Mouse (Mus musculus) embryonic facial prominence, embryonic 13.5 days (tissue): ENCODE data around the gene Foxk1. TPM values are rescaled to one million over a fixed set of nuclear protein-coding genes. Genes with fewer than 3 reads are reported as not detected.

Experiments used
- ATAC-seq: fragments of 200-750 bp; cut with Nextera tagmentation; 2 replicates; pipeline ENCODE4 v1.8.0; 2017; ENCODE audit warnings: low read depth; ENCODE audit not compliant: insufficient number of reproducible peaks, insufficient read depth, low FRiP score, low TSS enrichment
- H3K27ac ChIP-seq: fragments of 300-500 bp; sonication (generic); 2 replicates; pipeline ENCODE4 v1.5.1; 2015; ENCODE audit warnings: moderate library complexity, mild to moderate bottlenecking, inconsistent platforms
- H3K27me3 ChIP-seq: fragments of 300-500 bp; sonication (generic); 2 replicates; pipeline ENCODE4 v1.6.1; 2015; ENCODE audit warnings: mild to moderate bottlenecking, inconsistent platforms
- H3K36me3 ChIP-seq: fragments of 300-500 bp; sonication (generic); 2 replicates; pipeline ENCODE4 v1.6.1; 2015; ENCODE audit warnings: mild to moderate bottlenecking, inconsistent platforms
- H3K4me1 ChIP-seq: fragments of 300-500 bp; sonication (generic); 2 replicates; pipeline ENCODE4 v1.6.1; 2015; ENCODE audit warnings: inconsistent platforms
- H3K4me2 ChIP-seq: fragments of 300-500 bp; sonication (generic); 2 replicates; pipeline ENCODE4 v1.6.1; 2015; ENCODE audit warnings: moderate library complexity, mild to moderate bottlenecking, inconsistent platforms
- H3K4me3 ChIP-seq: fragments of 300-500 bp; sonication (generic); 2 replicates; pipeline ENCODE4 v1.5.1; 2015; ENCODE audit warnings: mild to moderate bottlenecking, inconsistent platforms
- H3K9ac ChIP-seq: fragments of 300-500 bp; sonication (generic); 2 replicates; pipeline ENCODE4 v1.6.1; 2015; ENCODE audit warnings: mild to moderate bottlenecking, inconsistent platforms
- H3K9me3 ChIP-seq: fragments of 300-500 bp; sonication (generic); 2 replicates; pipeline ENCODE4 v1.6.1; 2016; ENCODE audit warnings: inconsistent platforms
- WGBS: fragments of 180-500 bp; shearing (Covaris S2); methylation state at CpG from one replicate; pipeline ENCODE4 v1.1.7; 2015; ENCODE audit warnings: mixed read lengths; 5-methylcytosine and 5-hydroxymethylcytosine counted together
- polyA plus RNA-seq: library from polyadenylated mRNA; unstranded; fragments of >200 nt; fragmentation: Nextera tagmentation; extraction: Ambion mirVana; gene quantifications from 2 replicates; pipeline ENCODE4 v1.2.1, GENCODE M21; 2015

Foxk1 gene
- 5.0 and 6.3 TPM in 2 replicates for polyA plus RNA-seq

- peak within 1 kb of the TSS; percentile 99 for H3K4me3 ChIP-seq
- H3K36me3 ChIP-seq, result peaks cover 7% of the 10 kb centered on the region; the same call in 1 of the 2 replicates
- ATAC-seq, result peak; percentile 86
- H3K9ac ChIP-seq, result peak within 1 kb of the TSS; percentile 98
- H3K4me1 ChIP-seq, result peaks cover 47% of the 10 kb centered on the region
- H3K27ac ChIP-seq, result peak within 1 kb of the TSS; percentile 86
- WGBS, result 0% methylated on average over 55 of the region's 60 CpGs
- H3K4me2 ChIP-seq, result peak within 1 kb of the TSS; percentile 93
- no peaks in the 10 kb centered on the region for H3K27me3 ChIP-seq
- H3K9me3 ChIP-seq, result no peaks in the 10 kb centered on the region
These were observed at the start of gene Foxk1 for GRCm38 (mm10) chr5:142400981-142401640. Gene Foxk1, plus strand, starts transcription at chr5:142401497.

- Histone ChIP-seq H3K4me1 (no peaks in the 10 kb centered on the region), H3K9me3 (peaks cover 5% of the 10 kb centered on the region; the same call in 1 of the 2 replicates), H3K36me3 (no peaks in the 10 kb centered on the region), H3K9ac (no peak overlapping the region), H3K4me3 (no peak overlapping the region), H3K27me3 (no peaks in the 10 kb centered on the region), H3K4me2 (no peak overlapping the region), H3K27ac (no peak overlapping the region)
- no peak for ATAC-seq
- WGBS, result 85% methylated on average over 5 of the region's 5 CpGs
These were observed 48.9 kb upstream of the Foxk1 start for GRCm38 (mm10) chr5:142352336-142352892.

- H3K27ac ChIP-seq, result no peak overlapping the region
- ATAC-seq, result no peak
- H3K27me3 ChIP-seq, result no peaks in the 10 kb centered on the region; the same call in 1 of the 2 replicates
- H3K9me3 ChIP-seq, result no peaks in the 10 kb centered on the region
- H3K4me1 ChIP-seq, result no peaks in the 10 kb centered on the region
- WGBS, result 78% methylated on average over 3 of the region's 3 CpGs
- no peaks in the 10 kb centered on the region for H3K36me3 ChIP-seq
- no peak overlapping the region for H3K4me2 ChIP-seq
- no peak overlapping the region for H3K4me3 ChIP-seq
- no peak overlapping the region for H3K9ac ChIP-seq
These were observed 46.2 kb upstream of the Foxk1 start for GRCm38 (mm10) chr5:142355144-142355543.

DNA sequence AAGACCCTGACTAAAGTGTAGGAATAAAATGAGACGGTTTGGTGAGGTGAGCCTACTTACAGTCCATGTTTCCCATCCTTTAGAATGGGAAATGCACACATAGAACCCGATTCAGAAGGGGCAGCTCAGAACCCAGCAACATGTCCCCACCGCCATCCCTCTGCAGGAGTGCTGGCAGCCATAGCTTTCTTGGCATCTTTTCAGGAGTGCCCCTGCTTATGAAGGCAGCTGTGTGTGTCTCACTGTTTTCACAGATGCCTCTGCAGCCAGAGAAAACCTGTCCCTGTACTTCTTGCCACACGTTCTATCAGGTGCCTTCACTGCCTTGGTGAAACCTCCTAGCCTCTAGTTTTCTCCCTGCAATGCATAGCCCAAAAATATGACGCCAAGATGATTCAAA is 40.1 kb upstream of the Foxk1 start:
- Histone ChIP-seq H3K4me2 (no peak overlapping the region), H3K9me3 (no peaks in the 10 kb centered on the region), H3K9ac (0 out of 2 replicates have a peak overlapping the region, but pooled peaks have one; percentile 7), H3K4me3 (no peak overlapping the region), H3K27ac (no peak overlapping the region), H3K36me3 (no peaks in the 10 kb centered on the region), H3K4me1 (peaks cover 13% of the 10 kb centered on the region), H3K27me3 (no peaks in the 10 kb centered on the region; the same call in 1 of the 2 replicates)
- WGBS, result 66% methylated on average over 5 of the region's 5 CpGs
- ATAC-seq, result no peak

DNA sequence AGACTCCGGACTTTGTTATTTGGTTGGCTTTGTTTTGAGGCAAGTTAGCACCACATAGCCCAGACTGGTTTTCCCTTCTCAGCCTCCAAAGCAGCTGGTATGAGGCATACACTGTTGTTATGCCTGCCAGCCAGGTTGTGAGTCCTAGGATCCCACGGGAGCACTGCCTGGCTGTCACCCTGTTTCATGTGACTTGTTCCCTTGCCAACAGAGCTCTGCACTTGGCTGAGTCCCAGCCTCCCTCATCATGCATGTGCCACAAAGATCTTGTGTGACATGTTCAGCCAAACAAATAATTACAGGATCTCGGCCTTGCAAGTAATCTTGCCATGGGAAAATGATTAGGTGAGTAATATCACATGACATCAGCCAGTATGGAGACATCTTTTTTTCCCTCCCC is 38.4 kb upstream of the Foxk1 start:
- peak overlapping the region; percentile 0; the same call in 1 of the 2 replicates for H3K27ac ChIP-seq
- H3K9me3 ChIP-seq, result no peaks in the 10 kb centered on the region
- no peaks in the 10 kb centered on the region; the same call in 1 of the 2 replicates for H3K27me3 ChIP-seq
- H3K4me3 ChIP-seq, result no peak overlapping the region
- WGBS, result 53% methylated on average over 3 of the region's 3 CpGs
- peaks cover 21% of the 10 kb centered on the region for H3K4me1 ChIP-seq
- H3K36me3 ChIP-seq, result no peaks in the 10 kb centered on the region
- H3K9ac ChIP-seq, result no peak overlapping the region
- no peak overlapping the region for H3K4me2 ChIP-seq
- no peak for ATAC-seq

GRCm38 (mm10) chr5:142364095-142364494 is 37.2 kb upstream of the Foxk1 start:
- Histone ChIP-seq H3K4me1 (peaks cover 27% of the 10 kb centered on the region), H3K9ac (no peak overlapping the region), H3K4me2 (no peak overlapping the region), H3K27me3 (no peaks in the 10 kb centered on the region; the same call in 1 of the 2 replicates), H3K9me3 (no peaks in the 10 kb centered on the region), H3K4me3 (no peak overlapping the region), H3K27ac (no peak overlapping the region), H3K36me3 (no peaks in the 10 kb centered on the region)
- no peak for ATAC-seq
- 29% methylated on average over 5 of the region's 5 CpGs for WGBS

GRCm38 (mm10) chr5:142367085-142368081 is 33.9 kb upstream of the Foxk1 start:
- Histone ChIP-seq H3K27me3 (no peaks in the 10 kb centered on the region), H3K4me3 (peak overlapping the region; percentile 61), H3K4me1 (peaks cover 39% of the 10 kb centered on the region), H3K36me3 (no peaks in the 10 kb centered on the region), H3K4me2 (peak overlapping the region; percentile 73), H3K9ac (peak overlapping the region; percentile 78), H3K27ac (peak overlapping the region; percentile 82), H3K9me3 (no peaks in the 10 kb centered on the region)
- peak; percentile 87 for ATAC-seq
- WGBS, result under 1% methylated on average over 83 of the region's 83 CpGs

- ATAC-seq, result no peak
- Histone ChIP-seq H3K9me3 (no peaks in the 10 kb centered on the region), H3K27ac (peak overlapping the region; percentile 82), H3K4me1 (peaks cover 40% of the 10 kb centered on the region), H3K27me3 (no peaks in the 10 kb centered on the region), H3K4me2 (peak overlapping the region; percentile 73), H3K9ac (peak overlapping the region; percentile 78), H3K36me3 (no peaks in the 10 kb centered on the region), H3K4me3 (peak overlapping the region; percentile 61)
- 69% methylated on average over 5 of the region's 5 CpGs for WGBS
These were observed 33.2 kb upstream of the Foxk1 start for GRCm38 (mm10) chr5:142368122-142368521.

GRCm38 (mm10) chr5:142370406-142371171 is 30.7 kb upstream of the Foxk1 start:
- Histone ChIP-seq H3K27ac (peak overlapping the region; percentile 85), H3K36me3 (no peaks in the 10 kb centered on the region), H3K9ac (no peak overlapping the region), H3K4me3 (no peak overlapping the region), H3K9me3 (0 out of 2 replicates have a peak, but pooled peaks cover 3% of the 10 kb centered on the region), H3K27me3 (no peaks in the 10 kb centered on the region), H3K4me1 (peaks cover 31% of the 10 kb centered on the region), H3K4me2 (no peak overlapping the region)
- WGBS, result 92% methylated on average over 4 of the region's 4 CpGs
- ATAC-seq, result no peak

DNA sequence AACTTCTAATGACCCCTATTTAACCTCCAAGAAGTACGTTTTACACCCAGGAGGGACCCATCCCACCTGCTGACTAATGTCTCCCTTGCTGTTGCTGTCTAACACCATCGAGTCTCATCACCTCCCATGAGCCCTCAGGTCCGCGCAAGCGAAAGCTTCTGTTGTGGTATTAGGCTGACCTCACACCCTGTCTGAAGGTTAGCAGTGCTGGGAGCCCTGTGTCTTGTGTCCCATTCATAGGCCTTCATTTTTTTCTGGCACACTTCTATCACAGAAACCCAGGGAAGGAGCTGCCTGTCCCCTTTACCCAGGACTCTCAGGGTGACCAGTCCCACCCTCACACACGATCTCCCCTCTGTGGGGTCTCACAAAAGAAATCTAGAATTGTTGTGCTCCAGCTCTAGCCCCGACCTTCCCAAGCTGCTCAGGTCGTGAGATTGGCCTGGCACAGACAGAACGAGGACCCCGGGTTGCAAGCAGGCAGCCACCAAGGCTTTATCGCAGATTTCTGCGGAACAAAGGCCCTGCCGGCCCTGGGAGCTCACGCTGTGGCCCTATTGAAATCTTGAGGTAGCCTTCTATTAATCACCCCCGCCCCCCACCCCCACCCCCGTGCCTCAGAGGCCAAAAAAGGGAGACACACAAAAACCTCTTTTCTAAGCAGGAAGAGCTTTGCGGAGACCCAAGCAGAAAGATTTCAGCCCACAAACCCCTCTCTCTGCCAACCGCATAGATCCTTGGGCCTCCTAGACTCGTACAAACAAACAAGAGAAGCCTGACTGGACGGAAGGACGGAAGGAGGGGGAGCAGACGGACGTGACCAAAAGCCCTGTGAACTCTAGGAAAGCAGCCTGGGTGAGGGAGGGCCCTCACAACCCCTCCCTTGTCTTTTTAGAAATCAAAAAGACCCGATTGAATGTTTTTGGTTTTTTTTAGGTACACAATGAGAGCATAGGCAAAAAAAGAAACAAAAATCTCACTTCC is 29.8 kb upstream of the Foxk1 start:
- WGBS, result 18% methylated on average over 24 of the region's 24 CpGs
- H3K9me3 ChIP-seq, result 0 out of 2 replicates have a peak, but pooled peaks cover 3% of the 10 kb centered on the region
- H3K4me1 ChIP-seq, result peaks cover 27% of the 10 kb centered on the region
- peak overlapping the region; percentile 85 for H3K27ac ChIP-seq
- no peak overlapping the region for H3K4me3 ChIP-seq
- 0 out of 2 replicates have a peak overlapping the region, but pooled peaks have one; percentile 28 for H3K4me2 ChIP-seq
- peak overlapping the region; percentile 64 for H3K9ac ChIP-seq
- H3K36me3 ChIP-seq, result no peaks in the 10 kb centered on the region
- ATAC-seq, result no peak
- no peaks in the 10 kb centered on the region for H3K27me3 ChIP-seq
